In the genomic region with DNA sequence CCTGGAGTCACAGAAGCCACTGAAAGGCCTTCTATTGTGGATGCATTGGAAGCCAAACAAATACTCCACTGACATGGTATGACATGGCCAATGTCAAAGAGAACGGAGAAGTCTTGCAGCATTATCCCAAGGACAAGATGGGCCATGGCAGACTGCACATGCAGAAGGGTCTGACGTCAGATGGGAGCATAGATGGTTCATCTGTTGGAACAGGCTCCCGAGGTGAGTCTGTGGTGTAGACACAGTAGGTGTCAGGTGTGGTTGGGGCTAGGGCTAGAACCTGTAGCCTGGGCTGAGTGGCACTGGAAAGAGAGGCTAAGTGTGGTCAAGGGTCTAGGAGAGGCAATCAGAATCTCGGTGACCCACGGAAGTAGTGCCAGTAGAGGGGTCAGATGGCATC, we compare ENCODE assay signal across 16 mouse cellular contexts.
"Had no signal": no experiment of that assay in that cellular context is flagged by ENCODE, and none has a peak within 500 bp of the region (broad histone marks: within the 10 kb centered on the region; RNA-seq: fewer than 3 reads in every experiment).

No protein-coding gene starts in this region.

- H3K9me3 ChIP-seq: neural tube, embryonic 13.5 days; neural tube, embryonic 15.5 days; stomach, embryonic 15.5 days had no signal

- H3K27ac ChIP-seq: neural tube, embryonic 13.5 days; neural tube, embryonic 15.5 days; stomach, embryonic 15.5 days; stomach, postnatal 0 days had no signal

- H3K4me3 ChIP-seq: neural tube, embryonic 13.5 days; neural tube, embryonic 15.5 days; stomach, embryonic 15.5 days had no signal

- H3K36me3 ChIP-seq: neural tube, embryonic 13.5 days; neural tube, embryonic 15.5 days; stomach, embryonic 15.5 days had no signal

- H3K9ac ChIP-seq: neural tube, embryonic 13.5 days; neural tube, embryonic 15.5 days; stomach, embryonic 15.5 days had no signal

- H3K27me3 ChIP-seq: neural tube, embryonic 13.5 days; neural tube, embryonic 15.5 days; stomach, embryonic 15.5 days had no signal

- H3K4me1 ChIP-seq: neural tube, embryonic 13.5 days; neural tube, embryonic 15.5 days; stomach, embryonic 15.5 days had no signal

- H3K4me2 ChIP-seq: neural tube, embryonic 13.5 days; neural tube, embryonic 15.5 days; stomach, embryonic 15.5 days had no signal

- DNase-seq: retina, postnatal 1 day; right cerebral cortex, adult 18-20 months; right cerebral cortex, postnatal 14 days; right cerebral cortex, postnatal 25 days; right cerebral cortex, postnatal 4 days; spleen, adult 18-20 months; thymus, adult 18-20 months; thymus, adult 2 months; thymus, postnatal 14 days; thymus, postnatal 25 days; thymus, postnatal 36 days; thymus, postnatal 4 days had no signal
